Mouse (Mus musculus) MEL (cell line): ENCODE data around the gene Ift57. TPM values are rescaled to one million over a fixed set of nuclear protein-coding genes. Genes with fewer than 3 reads are reported as not detected.

ENCODE experiments used
- DNase-seq: peaks from one replicate; pipeline ENCODE4 v3.0.0; 2011; ENCODE audit warnings: low read depth, low spot score
- H3K27ac ChIP-seq: 2 replicates; pipeline ENCODE4 v1.5.1; 2012; ENCODE audit warnings: low read depth, mild to moderate bottlenecking, control low read depth, low read length, moderate library complexity; ENCODE audit not compliant: control insufficient read depth
- H3K27me3 ChIP-seq, 2 experiments: fragments of 150-350 bp in 1 of 2; sonication (generic) in 1 of 2; 2 replicates each; pipeline ENCODE4 v1.6.1; 2012; ENCODE audit warnings: low read length in 2 of 2, mild to moderate bottlenecking in 2 of 2, improper control_type of control experiment in 1 of 2, moderate library complexity in 1 of 2; ENCODE audit not compliant: insufficient read depth in 2 of 2, control insufficient read depth in 1 of 2
- H3K36me3 ChIP-seq, 2 experiments: 2 replicates each; pipeline ENCODE4 v1.6.1; 2012 to 2014; ENCODE audit warnings: low read length in 2 of 2, improper control_type of control experiment in 1 of 2, inconsistent platforms in 1 of 2, mild to moderate bottlenecking in 1 of 2; ENCODE audit not compliant: insufficient read depth in 2 of 2, control insufficient read depth in 1 of 2
- H3K4me1 ChIP-seq, 2 experiments: fragments of 150-350 bp in 1 of 2; sonication (generic) in 1 of 2; 2 replicates each; pipeline ENCODE4 v1.6.1; 2012; ENCODE audit warnings: low read length in 2 of 2, improper control_type of control experiment in 1 of 2, mild to moderate bottlenecking in 1 of 2; ENCODE audit not compliant: insufficient read depth in 2 of 2, control insufficient read depth in 1 of 2
- H3K4me3 ChIP-seq, 2 experiments: fragments of 150-350 bp in 1 of 2; sonication (generic) in 1 of 2; 2 replicates each; pipeline ENCODE4 v1.5.1; 2012; ENCODE audit warnings: low read depth in 2 of 2, low read length in 2 of 2, mild to moderate bottlenecking in 2 of 2, moderate library complexity in 2 of 2, control low read depth in 1 of 2, improper control_type of control experiment in 1 of 2; ENCODE audit not compliant: control insufficient read depth in 1 of 2, insufficient read depth in 1 of 2
- H3K79me2 ChIP-seq: 2 replicates; pipeline ENCODE4 v1.6.1; 2012; ENCODE audit warnings: mild to moderate bottlenecking, low read length, moderate library complexity; ENCODE audit not compliant: control insufficient read depth, poor library complexity, insufficient read depth
- H3K9ac ChIP-seq: 2 replicates; pipeline ENCODE4 v1.6.1; 2012; ENCODE audit warnings: low read depth, mild to moderate bottlenecking, control low read depth, low read length, moderate library complexity; ENCODE audit not compliant: control insufficient read depth, poor library complexity, severe bottlenecking
- H3K9me3 ChIP-seq: fragments of 150-350 bp; sonication (generic); replicated peaks from 2 replicates; pipeline ENCODE4 v1.6.1; 2012; ENCODE audit warnings: mild to moderate bottlenecking, low read length, improper control_type of control experiment, moderate library complexity; ENCODE audit not compliant: insufficient read depth
- CHD1 ChIP-seq: IDR thresholded peaks from 2 replicates; pipeline ENCODE4 v1.6.1; 2012; ENCODE audit warnings: low read depth, mild to moderate bottlenecking, inconsistent platforms, low read length, improper control_type of control experiment
- CTCF ChIP-seq, 3 experiments: IDR thresholded peaks in 2 of 3; conservative IDR thresholded peaks in 1 of 3; 2 replicates each; pipeline ENCODE4 v1.5.1; 2011 to 2012; ENCODE audit warnings: low read length in 3 of 3, low read depth in 2 of 3, mild to moderate bottlenecking in 2 of 3, improper control_type of control experiment in 1 of 3, inconsistent platforms in 1 of 3, mixed read lengths in 1 of 3, moderate library complexity in 1 of 3; ENCODE audit not compliant: control insufficient read depth in 1 of 3, insufficient read depth in 1 of 3, poor library complexity in 1 of 3, severe bottlenecking in 1 of 3
- ELF1 ChIP-seq: IDR thresholded peaks from 2 replicates; pipeline ENCODE4 v1.6.1; 2014; ENCODE audit warnings: low read depth, mild to moderate bottlenecking, inconsistent platforms, low read length, improper control_type of control experiment, moderate library complexity
- EP300 ChIP-seq, 2 experiments: IDR thresholded peaks; 2 replicates each; pipeline ENCODE4 v1.6.1; 2011; ENCODE audit warnings: improper control_type of control experiment in 2 of 2, low read length in 2 of 2, low read depth in 1 of 2, mild to moderate bottlenecking in 1 of 2
- ETS1 ChIP-seq: IDR thresholded peaks from 2 replicates; pipeline ENCODE4 v1.6.1; 2012; ENCODE audit warnings: low read depth, mild to moderate bottlenecking, inconsistent platforms, low read length, improper control_type of control experiment, moderate library complexity
- GABPA ChIP-seq: IDR thresholded peaks from 2 replicates; pipeline ENCODE4 v1.6.1; 2012; ENCODE audit warnings: low read depth, mild to moderate bottlenecking, inconsistent platforms, low read length, improper control_type of control experiment, moderate library complexity
- GATA1 ChIP-seq: IDR thresholded peaks from 2 replicates; pipeline ENCODE4 v1.6.1; 2011; ENCODE audit warnings: low read depth, low read length, improper control_type of control experiment
- HCFC1 ChIP-seq: IDR thresholded peaks from 2 replicates; pipeline ENCODE4 v1.6.1; 2012; ENCODE audit warnings: low read depth, mild to moderate bottlenecking, inconsistent platforms, low read length, improper control_type of control experiment, moderate library complexity
- MAFK ChIP-seq: IDR thresholded peaks from 2 replicates; pipeline ENCODE4 v1.6.1; 2011; ENCODE audit warnings: low read depth, mild to moderate bottlenecking, low read length, improper control_type of control experiment, borderline replicate concordance
- MAX ChIP-seq: IDR thresholded peaks from 2 replicates; pipeline ENCODE4 v1.6.1; 2011; ENCODE audit warnings: low read length, improper control_type of control experiment
- MEF2A ChIP-seq: IDR thresholded peaks from 2 replicates; pipeline ENCODE4 v1.6.1; 2014; ENCODE audit warnings: low read depth, mild to moderate bottlenecking, inconsistent platforms, low read length, improper control_type of control experiment; ENCODE audit not compliant: poor library complexity, insufficient replicate concordance, severe bottlenecking; ENCODE audit errors: extremely low read depth
- MYB ChIP-seq: IDR thresholded peaks from 2 replicates; pipeline ENCODE4 v1.6.1; 2011; ENCODE audit warnings: mild to moderate bottlenecking, low read depth, low read length, improper control_type of control experiment
- NELFE ChIP-seq: IDR thresholded peaks from 2 replicates; pipeline ENCODE4 v1.6.1; 2011; ENCODE audit warnings: low read depth, low read length, improper control_type of control experiment
- NRF1 ChIP-seq: IDR thresholded peaks from 2 replicates; pipeline ENCODE4 v1.6.1; 2014; ENCODE audit warnings: low read depth, mild to moderate bottlenecking, inconsistent platforms, low read length, improper control_type of control experiment, moderate library complexity; ENCODE audit not compliant: poor library complexity, insufficient read depth, severe bottlenecking
- POLR2A ChIP-seq, 2 experiments: IDR thresholded peaks; 2 replicates each; pipeline ENCODE4 v1.6.1; 2011 to 2012; ENCODE audit warnings: low read length in 2 of 2, mild to moderate bottlenecking in 2 of 2, control low read depth in 1 of 2, improper control_type of control experiment in 1 of 2, low read depth in 1 of 2, moderate library complexity in 1 of 2; ENCODE audit not compliant: control insufficient read depth in 1 of 2, insufficient read depth in 1 of 2, poor library complexity in 1 of 2
- RCOR1 ChIP-seq: IDR thresholded peaks from 2 replicates; pipeline ENCODE4 v1.6.1; 2012; ENCODE audit warnings: low read depth, mild to moderate bottlenecking, inconsistent platforms, low read length, improper control_type of control experiment
- SIN3A ChIP-seq: IDR thresholded peaks from 2 replicates; pipeline ENCODE4 v1.6.1; 2012; ENCODE audit warnings: low read length, improper control_type of control experiment, inconsistent platforms
- SMC3 ChIP-seq: IDR thresholded peaks from 2 replicates; pipeline ENCODE4 v1.6.1; 2011; ENCODE audit warnings: low read depth, low read length, improper control_type of control experiment
- TAL1 ChIP-seq: IDR thresholded peaks from 2 replicates; pipeline ENCODE4 v1.6.1; 2012; ENCODE audit warnings: mild to moderate bottlenecking, inconsistent platforms, low read length, moderate library complexity, mixed read lengths
- TBP ChIP-seq: IDR thresholded peaks from 2 replicates; pipeline ENCODE4 v1.8.0; 2011; ENCODE audit warnings: low read depth, low read length, improper control_type of control experiment
- TCF12 ChIP-seq: IDR thresholded peaks from 2 replicates; pipeline ENCODE4 v1.6.1; 2014; ENCODE audit warnings: low read depth, mild to moderate bottlenecking, inconsistent platforms, low read length, improper control_type of control experiment, moderate library complexity
- UBTF ChIP-seq: IDR thresholded peaks from 2 replicates; pipeline ENCODE4 v1.6.1; 2012; ENCODE audit warnings: low read depth, mild to moderate bottlenecking, inconsistent platforms, low read length, improper control_type of control experiment, moderate library complexity, borderline replicate concordance; ENCODE audit not compliant: insufficient read depth
- USF2 ChIP-seq, 2 experiments: IDR thresholded peaks; 2 replicates each; pipeline ENCODE4 v1.6.1; 2011 to 2012; ENCODE audit warnings: improper control_type of control experiment in 2 of 2, low read length in 2 of 2, borderline replicate concordance in 1 of 2, inconsistent platforms in 1 of 2, low read depth in 1 of 2, mild to moderate bottlenecking in 1 of 2; ENCODE audit not compliant: insufficient read depth in 1 of 2
- ZC3H11A ChIP-seq: IDR thresholded peaks from 2 replicates; pipeline ENCODE4 v1.6.1; 2012; ENCODE audit warnings: low read depth, mild to moderate bottlenecking, inconsistent platforms, low read length, improper control_type of control experiment
- ZKSCAN1 ChIP-seq: IDR thresholded peaks from 2 replicates; pipeline ENCODE4 v1.6.1; 2012; ENCODE audit warnings: low read depth, mild to moderate bottlenecking, inconsistent platforms, low read length, improper control_type of control experiment, moderate library complexity
- ZMIZ1 ChIP-seq: IDR thresholded peaks from 2 replicates; pipeline ENCODE4 v1.6.1; 2012; ENCODE audit warnings: low read depth, mild to moderate bottlenecking, inconsistent platforms, low read length, improper control_type of control experiment, moderate library complexity
- polyA plus RNA-seq, 2 experiments: library from polyadenylated mRNA; stranded (reverse) in 1 of 2; unstranded in 1 of 2; fragments of >175 nt in 1 of 2; fragments of >200 nt in 1 of 2; gene quantifications; 2 replicates each; pipeline versions ENCODE4 v1.2.1 to v1.2.4; 2012; ENCODE audit warnings: low replicate concordance in 2 of 2, low read depth in 1 of 2; ENCODE audit not compliant: insufficient read length in 2 of 2, insufficient read depth in 1 of 2, missing spikeins in 1 of 2
- total RNA-seq: library from RNA; depleted of rRNA; stranded (reverse); fragments of 300-350 nt; gene quantifications from 2 replicates; pipeline ENCODE4 v1.2.3, GENCODE M21; 2012

Ift57 gene
- total and polyA plus RNA-seq, 3 experiments = 5.7 to 11.1 TPM; not detected in 1

GRCm38 (mm10) chr16:49796954-49797353 is 97.9 kb downstream of the Ift57 start:
- H3K4me1 ChIP-seq = peaks cover 37 to 48% of the 10 kb centered on the region in 2 experiments
- H3K79me2 ChIP-seq = no peaks in the 10 kb centered on the region; the same call in 1 of the 2 replicates
- no peak for DNase-seq
- TF ChIP-seq EP300 (IDR thresholded peaks at IDR 0.05; ENCODE audit: low read depth in 1 of 2, low read length in 2 of 2) = no peak
- no peak for TF ChIP-seq ZMIZ1
- no peak for TF ChIP-seq MEF2A
- TF ChIP-seq ZKSCAN1 = no peak
- no peak for TF ChIP-seq GATA1
- TF ChIP-seq MAFK = no peak
- TF ChIP-seq ZC3H11A = no peak
- no peak for TF ChIP-seq HCFC1
- TF ChIP-seq GABPA = no peak
- TF ChIP-seq CHD1 = no peak
- no peak for TF ChIP-seq RCOR1
- no peak for TF ChIP-seq SMC3
- no peak for TF ChIP-seq CTCF (IDR thresholded peaks at IDR 0.05 in 2 of 3, conservative IDR thresholded peaks at IDR 0.05 in 1 of 3; ENCODE audit: control insufficient read depth in 1 of 3, insufficient read depth in 1 of 3, low read depth in 2 of 3, low read length in 3 of 3, poor library complexity in 1 of 3, severe bottlenecking in 1 of 3)
- TF ChIP-seq TAL1 = no peak
- H3K9ac ChIP-seq = no peak overlapping the region
- H3K36me3 ChIP-seq = peaks cover 0 to 56% of the 10 kb centered on the region in 2 experiments; a peak in 2 of 4 replicates
- H3K27ac ChIP-seq = no peak overlapping the region
- no peaks in the 10 kb centered on the region for H3K27me3 ChIP-seq
- no peaks in the 10 kb centered on the region for H3K9me3 ChIP-seq
- no peak overlapping the region for H3K4me3 ChIP-seq

GRCm38 (mm10) chr16:49798790-49799189 is 99.8 kb downstream of the Ift57 start:
- peak; percentile 74 for DNase-seq
- TF ChIP-seq UBTF = no peak
- TF ChIP-seq ZKSCAN1 = no peak
- TF ChIP-seq POLR2A (IDR thresholded peaks at IDR 0.05; ENCODE audit: control insufficient read depth in 1 of 2, insufficient read depth in 1 of 2, low read depth in 1 of 2, low read length in 2 of 2, poor library complexity in 1 of 2) = peak in 1 of 2 experiments; percentile 37; a peak in 1 of 4 replicates
- TF ChIP-seq RCOR1 = peak; percentile 39; the same call in 1 of the 2 replicates
- 0 out of 2 replicates have a peak, but pooled peaks have one; percentile 7 for TF ChIP-seq MYB
- TF ChIP-seq NELFE = peak; percentile 44; the same call in 1 of the 2 replicates
- TF ChIP-seq SIN3A = peak; percentile 70
- peak; percentile 46; the same call in 1 of the 2 replicates for TF ChIP-seq TCF12
- TF ChIP-seq EP300 (IDR thresholded peaks at IDR 0.05; ENCODE audit: low read depth in 1 of 2, low read length in 2 of 2) = peak; percentile 63 to 70
- TF ChIP-seq USF2 (IDR thresholded peaks at IDR 0.05; ENCODE audit: borderline replicate concordance in 1 of 2, insufficient read depth in 1 of 2, low read depth in 1 of 2, low read length in 2 of 2) = no peak
- TF ChIP-seq MAX = peak; percentile 51; the same call in 1 of the 2 replicates
- TF ChIP-seq TBP = peak; percentile 44
- 0 out of 2 replicates have a peak, but pooled peaks have one; percentile 40 for TF ChIP-seq ZMIZ1
- TF ChIP-seq GATA1 = peak; percentile 57; the same call in 1 of the 2 replicates
- TF ChIP-seq NRF1 = no peak
- TF ChIP-seq ETS1 = peak; percentile 72
- TF ChIP-seq ELF1 = peak; percentile 70
- TF ChIP-seq, all 39 proteins: peak for 13
- Histone ChIP-seq H3K4me1 (peaks cover 30 to 45% of the 10 kb centered on the region in 2 experiments), H3K79me2 (no peaks in the 10 kb centered on the region; the same call in 1 of the 2 replicates), H3K9ac (peak overlapping the region; percentile 42), H3K27me3 (no peaks in the 10 kb centered on the region), H3K9me3 (no peaks in the 10 kb centered on the region), H3K27ac (peak overlapping the region; percentile 90), H3K4me3 (peak overlapping the region; percentile 4 to 36; a peak in 3 of 4 replicates), H3K36me3 (peaks cover 0 to 52% of the 10 kb centered on the region in 2 experiments; a peak in 2 of 4 replicates)
